In genomic region chr11:84992996-84993395, GRCm38 (mm10) we compare ENCODE assay signal across 29 mouse cellular contexts. TPM values are rescaled to one million over a fixed set of nuclear protein-coding genes. Genes with fewer than 3 reads are reported as not detected.
A peak's percentile ranks its signal among the peaks of the same experiment; 100 is the strongest.
DNase-seq lines count a peak whose midpoint lies in the region; ATAC-seq and TF ChIP-seq lines count a peak whose summit lies in the region.
"Had no signal": no experiment of that assay in that cellular context is flagged by ENCODE, and none has a peak within 500 bp of the region (broad histone marks: within the 10 kb centered on the region; RNA-seq: fewer than 3 reads in every experiment).

No protein-coding gene starts in this region.

- no peaks in the 10 kb centered on the region for H3K27me3 ChIP-seq in heart, adult 2 months (ENCODE audit: control insufficient read depth, insufficient read depth, low read length)
- H3K27me3 ChIP-seq in liver, postnatal 0 days (ENCODE audit: insufficient read depth, low read length): no peaks in the 10 kb centered on the region
- no peaks in the 10 kb centered on the region for H3K27me3 ChIP-seq in liver, embryonic 11.5 days (replicated peaks; ENCODE audit: control insufficient read depth, insufficient read depth, low read length)
- no peaks in the 10 kb centered on the region for H3K27me3 ChIP-seq in MEL (ENCODE audit: control insufficient read depth in 1 of 2, insufficient read depth in 2 of 2, low read length in 2 of 2)
- H3K27me3 ChIP-seq: intestine, embryonic 15.5 days; midbrain, embryonic 12.5 days had no signal

- no peaks in the 10 kb centered on the region for H3K79me2 ChIP-seq in heart, adult 2 months (replicated peaks; ENCODE audit: control insufficient read depth, insufficient read depth, low read length)
- no peaks in the 10 kb centered on the region for H3K79me2 ChIP-seq in MEL (ENCODE audit: control insufficient read depth, insufficient read depth, low read length, poor library complexity)

- H3K4me3 ChIP-seq in heart, adult 2 months: no peak overlapping the region
- H3K4me3 ChIP-seq in liver, postnatal 0 days (ENCODE audit: low read depth, low read length): no peak overlapping the region
- H3K4me3 ChIP-seq in liver, embryonic 11.5 days (ENCODE audit: low read depth, low read length): no peak overlapping the region
- H3K4me3 ChIP-seq in MEL (ENCODE audit: control insufficient read depth in 1 of 2, insufficient read depth in 1 of 2, low read depth in 2 of 2, low read length in 2 of 2): no peak overlapping the region
- H3K4me3 ChIP-seq: forebrain, embryonic 10.5 days; heart, embryonic 10.5 days; intestine, embryonic 15.5 days; limb, embryonic 10.5 days; midbrain, embryonic 12.5 days had no signal

- peak; percentile 54 for TF ChIP-seq CTCF in heart, adult 2 months (IDR thresholded peaks at IDR 0.05)
- 0 out of 2 replicates have a peak, but pooled peaks have one; percentile 4 for TF ChIP-seq CTCF in liver, postnatal 0 days (IDR thresholded peaks at IDR 0.05; ENCODE audit: low read depth)
- peak; percentile 52 to 70 (median 62) for TF ChIP-seq CTCF in MEL (IDR thresholded peaks at IDR 0.05 in 2 of 3, conservative IDR thresholded peaks at IDR 0.05 in 1 of 3; ENCODE audit: control insufficient read depth in 1 of 3, insufficient read depth in 1 of 3, low read depth in 2 of 3, low read length in 3 of 3, poor library complexity in 1 of 3, severe bottlenecking in 1 of 3)

- H3K27ac ChIP-seq in heart, adult 2 months: no peak overlapping the region
- no peak overlapping the region for H3K27ac ChIP-seq in liver, postnatal 0 days (ENCODE audit: low read depth)
- no peak overlapping the region for H3K27ac ChIP-seq in liver, embryonic 11.5 days (ENCODE audit: low read depth, low read length)
- H3K27ac ChIP-seq in MEL (ENCODE audit: control insufficient read depth, low read depth, low read length): no peak overlapping the region
- H3K27ac ChIP-seq: forebrain, embryonic 10.5 days; heart, embryonic 10.5 days; hindbrain, embryonic 14.5 days; intestine, embryonic 15.5 days; limb, embryonic 10.5 days; midbrain, embryonic 12.5 days had no signal

- intact Hi-C loops in heart, adult 2 months (cut with DNase I): no loop called here

- peaks cover 10% of the 10 kb centered on the region for H3K36me3 ChIP-seq in heart, adult 2 months (ENCODE audit: control insufficient read depth, insufficient read depth, low read length)
- H3K36me3 ChIP-seq in liver, postnatal 0 days (replicated peaks; ENCODE audit: insufficient read depth, low read length): peaks cover 47% of the 10 kb centered on the region
- H3K36me3 ChIP-seq in liver, embryonic 11.5 days (ENCODE audit: control insufficient read depth, insufficient read depth, low read length): peaks cover 18% of the 10 kb centered on the region; the same call in 1 of the 2 replicates
- peaks cover 3 to 15% of the 10 kb centered on the region in 2 experiments for H3K36me3 ChIP-seq in MEL (ENCODE audit: control insufficient read depth in 1 of 2, insufficient read depth in 2 of 2, low read length in 2 of 2)

- no peak for TF ChIP-seq POLR2A in heart, adult 2 months (IDR thresholded peaks at IDR 0.05; ENCODE audit: insufficient read depth, low read depth, low read length)
- TF ChIP-seq POLR2A in MEL (IDR thresholded peaks at IDR 0.05; ENCODE audit: control insufficient read depth in 1 of 2, insufficient read depth in 1 of 2, low read depth in 1 of 2, low read length in 2 of 2, poor library complexity in 1 of 2): no peak

- no peak for DNase-seq in heart, adult 2 months
- DNase-seq in heart, adult 11 months: no peak
- no peak for DNase-seq in liver, postnatal 0 days
- DNase-seq in liver, embryonic 11.5 days (ENCODE audit: low spot score): no peak
- peak; percentile 31 for DNase-seq in 416B (ENCODE audit: low read depth)
- peak; percentile 70 for DNase-seq in MEL (ENCODE audit: low read depth, low spot score)
- no peak for DNase-seq in c-Kit-positive CD71-positive TER-119-positive erythroid progenitor cells, embryonic 14.5 days (ENCODE audit: low spot score)
- DNase-seq in spleen, postnatal 14 days (ENCODE audit: low spot score in 2 of 2): no peak
- DNase-seq: adrenal gland, adult 8-10 months; cerebellum, adult 18-20 months; heart, postnatal 4 days; kidney, postnatal 4 days; layer of hippocampus, adult 9-11 months; liver; lung, postnatal 10 days; retina, postnatal 1 day; right cerebral cortex, postnatal 25 days; spleen, adult 18-20 months had no signal

- TF ChIP-seq RAD21 in MEL (IDR thresholded peaks at IDR 0.05; ENCODE audit: low read depth, low read length): peak; percentile 36

- no peak for TF ChIP-seq EP300 in heart, adult 2 months (IDR thresholded peaks at IDR 0.05; ENCODE audit: insufficient read depth, low read depth, low read length)
- no peak for TF ChIP-seq EP300 in liver, postnatal 0 days (IDR thresholded peaks at IDR 0.05; ENCODE audit: low read depth)
- no peak for TF ChIP-seq EP300 in MEL (IDR thresholded peaks at IDR 0.05; ENCODE audit: low read depth in 1 of 2, low read length in 2 of 2)

- ATAC-seq in liver, postnatal 0 days: no peak
- no peak for ATAC-seq in liver, embryonic 11.5 days (replicated peaks; ENCODE audit: low FRiP score)
- ATAC-seq: activated CD4-positive, CD25-positive, alpha-beta regulatory T cell, adult 4 months; intestine, embryonic 15.5 days had no signal

- no peak overlapping the region for H3K4me2 ChIP-seq in liver, postnatal 0 days (ENCODE audit: low read depth, low read length)
- H3K4me2 ChIP-seq in liver, embryonic 11.5 days: no peak overlapping the region
- H3K4me2 ChIP-seq: hindbrain, embryonic 14.5 days; intestine, embryonic 15.5 days; midbrain, embryonic 12.5 days had no signal

- WGBS in heart, adult 2 months: 97% methylated on average over 1 of the region's 1 CpGs
- WGBS in liver, postnatal 0 days (ENCODE audit: insufficient replicate concordance): 88% methylated on average over 1 of the region's 1 CpGs
- 85% methylated on average over 1 of the region's 1 CpGs for WGBS in liver, embryonic 11.5 days

- H3K4me1 ChIP-seq in heart, adult 2 months (ENCODE audit: control insufficient read depth, insufficient read depth, low read length): no peaks in the 10 kb centered on the region
- H3K4me1 ChIP-seq in liver, postnatal 0 days (ENCODE audit: insufficient read depth): no peaks in the 10 kb centered on the region
- no peaks in the 10 kb centered on the region for H3K4me1 ChIP-seq in liver, embryonic 11.5 days (replicated peaks; ENCODE audit: control insufficient read depth, insufficient read depth, low read length)
- H3K4me1 ChIP-seq in MEL (ENCODE audit: control insufficient read depth in 1 of 2, insufficient read depth in 2 of 2, low read length in 2 of 2): no peaks in the 10 kb centered on the region
- H3K4me1 ChIP-seq: forebrain, embryonic 10.5 days; heart, embryonic 10.5 days; intestine, embryonic 15.5 days; limb, embryonic 10.5 days; midbrain, embryonic 12.5 days had no signal

- no peaks in the 10 kb centered on the region for H3K9me3 ChIP-seq in liver, postnatal 0 days (ENCODE audit: low read length)
- no peaks in the 10 kb centered on the region for H3K9me3 ChIP-seq in liver, embryonic 11.5 days (ENCODE audit: control insufficient read depth, low read length)
- no peaks in the 10 kb centered on the region for H3K9me3 ChIP-seq in MEL (replicated peaks; ENCODE audit: insufficient read depth, low read length)
- H3K9me3 ChIP-seq: forebrain, embryonic 10.5 days; heart, embryonic 10.5 days; intestine, embryonic 15.5 days; limb, embryonic 10.5 days; midbrain, embryonic 12.5 days had no signal

- no peak overlapping the region for H3K9ac ChIP-seq in heart, adult 2 months (ENCODE audit: low read depth, low read length)
- no peak overlapping the region for H3K9ac ChIP-seq in liver, postnatal 0 days (replicated peaks)
- no peak overlapping the region for H3K9ac ChIP-seq in liver, embryonic 11.5 days (ENCODE audit: low read depth, low read length)
- H3K9ac ChIP-seq in MEL (ENCODE audit: control insufficient read depth, low read depth, low read length, poor library complexity, severe bottlenecking): no peak overlapping the region
- H3K9ac ChIP-seq: hindbrain, embryonic 14.5 days; intestine, embryonic 15.5 days; midbrain, embryonic 12.5 days had no signal

TF ChIP-seq in MEL, 35 proteins besides CTCF, POLR2A, EP300 and RAD21:
- peak; percentile 50; the same call in 1 of the 2 replicates for TF ChIP-seq MYC (IDR thresholded peaks at IDR 0.05; ENCODE audit: low read depth, low read length)
- peak; percentile 48 for TF ChIP-seq SMC3 (IDR thresholded peaks at IDR 0.05; ENCODE audit: low read depth, low read length)
- TF ChIP-seq ZMIZ1 (IDR thresholded peaks at IDR 0.05; ENCODE audit: low read depth, low read length): no peak
- TF ChIP-seq USF2 (IDR thresholded peaks at IDR 0.05; ENCODE audit: borderline replicate concordance in 1 of 2, insufficient read depth in 1 of 2, low read depth in 1 of 2, low read length in 2 of 2): no peak
TF ChIP-seq in MEL: peak in this region for 2.

RNA-seq across cellular contexts. Expression of gene Car4, which starts 35.4 kb away (rescaled TPM):
- 10 to 100 TPM; 29.3 to 40.9 TPM for total RNA-seq in heart, adult 2 months (2021)
- polyA plus RNA-seq in heart, adult 2 months (2012; rRNA removed): 23.0 and 40.2 TPM in 2 replicates
- polyA plus RNA-seq in liver, postnatal 0 days (2015; fragmentation: Nextera tagmentation; extraction: Ambion mirVana): not detected in 2 replicates
- 13.0 and 14.2 TPM in 2 replicates for polyA plus RNA-seq in liver, embryonic 11.5 days (2014; fragmentation: Nextera tagmentation; extraction: Ambion mirVana)
- not detected in 2 replicates for total RNA-seq in MEL (2012; rRNA removed)
- polyA plus RNA-seq in MEL (2012; ENCODE audit: insufficient read depth in 1 of 2, insufficient read length in 2 of 2, low read depth in 1 of 2, low replicate concordance in 2 of 2, missing spikeins in 1 of 2): not detected
- total RNA-seq: megakaryocyte progenitor cell, adult 5-6 weeks; monocyte, adult 5-6 weeks had no signal
- polyA plus RNA-seq: activated CD4-positive, CD25-positive, alpha-beta regulatory T cell, adult 4 months; C2C12; liver, embryonic 16.5 days had no signal

Comparison
In these comparisons a context has a peak if more than half of its experiments do, and no peak if none do; other contexts are left out.
1. RNA of gene Car4, which starts 35.4 kb away (polyA plus RNA-seq): 23.0 to 40.2 TPM in heart, adult 2 months and 13.0 to 14.2 TPM in liver, embryonic 11.5 days; not detected in liver, postnatal 0 days and not detected in MEL; every median in the first group is over 10 times any median in the second.
2. DNase-seq: peak in 416B (single experiment) and MEL (single experiment); none in heart, adult 2 months (0 of 2), heart, adult 11 months (single experiment), liver, postnatal 0 days (single experiment), liver, embryonic 11.5 days (single experiment), c-Kit-positive CD71-positive TER-119-positive erythroid progenitor cells, embryonic 14.5 days (single experiment) and spleen, postnatal 14 days (0 of 2).
3. CTCF ChIP-seq: peak in every context shown above with its lines; median percentile 62 in MEL; 54 in heart, adult 2 months; 4 in liver, postnatal 0 days.